Mouse (Mus musculus) left cerebral cortex, postnatal 4 days (tissue): ENCODE measurements around the gene Mta1. TPM values are rescaled to one million over a fixed set of nuclear protein-coding genes. Genes with fewer than 3 reads are reported as not detected.

Experiments
- DNase-seq: peaks from one replicate; pipeline ENCODE4 v3.0.0-alpha.2; 2022
- intact Hi-C: fragments of 180-260 bp; cut with DNase I; formaldehyde crosslinking; loops from one replicate; pipeline ENCODE4 v1.15.1; 2025
- total RNA-seq, 2 experiments: library from RNA; stranded (reverse); gene quantifications; 2 replicates each; pipeline ENCODE4 v1.2.3; 2021

Gene Mta1
- total RNA-seq, result 100 to 1,000 TPM; 103 to 105 TPM

DNA sequence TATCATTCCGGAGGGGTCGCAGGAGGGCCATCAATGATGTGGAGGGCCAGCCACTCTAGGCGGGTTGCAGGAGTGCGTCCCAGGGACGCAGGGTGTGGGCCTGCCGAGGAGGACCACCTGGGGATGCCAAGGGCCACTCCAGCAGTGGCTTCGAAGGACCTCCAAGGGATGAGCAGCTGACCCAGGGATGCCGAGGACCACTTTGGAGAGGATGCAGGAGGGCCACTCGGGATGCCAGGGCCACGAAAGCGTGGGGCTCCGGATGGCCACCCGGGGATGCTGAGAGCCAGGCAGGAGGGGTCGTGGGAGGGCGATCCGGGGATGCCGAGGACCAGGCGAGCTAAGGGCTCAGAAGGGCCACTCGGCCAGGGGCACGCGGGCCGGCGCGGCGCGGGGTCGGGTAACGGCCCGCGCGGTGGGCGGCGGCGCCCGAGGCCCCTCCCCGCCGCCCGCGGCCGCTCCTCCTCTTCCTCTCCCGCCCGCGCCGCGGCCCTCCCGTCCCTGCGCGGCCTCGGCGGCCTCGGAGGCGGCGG is at the start of gene Mta1:
Gene Mta1 (plus strand): TSS at position 530 of the 533 bp plus-strand sequence.
- DNase-seq, result peak; percentile 51
- intact Hi-C loops, result no loop called here

DNA sequence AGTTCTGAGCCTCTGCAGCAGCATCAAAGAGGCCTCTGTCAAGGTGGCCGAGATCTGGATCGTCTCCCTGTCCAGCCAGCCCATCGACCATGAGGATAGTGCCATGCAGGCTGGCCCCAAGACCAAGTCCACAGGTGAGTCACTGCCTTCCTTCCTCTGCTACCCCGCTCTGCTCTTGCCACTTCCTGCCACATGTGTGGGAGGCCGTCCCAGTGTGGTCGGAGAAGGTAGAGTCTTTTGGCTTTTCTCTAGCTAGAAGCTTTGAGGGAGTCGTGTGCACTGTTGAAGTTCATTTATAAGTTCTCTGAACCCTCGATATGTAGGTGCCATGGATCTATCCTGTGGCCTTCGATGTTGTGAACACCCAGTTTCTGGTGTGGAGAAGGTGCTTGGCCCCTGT is 48.2 kb upstream of the Mta1 start:
- intact Hi-C loops, result no loop called here
- DNase-seq, result no peak

- intact Hi-C loops, result no loop called here
Measured at GRCm38 (mm10) chr12:113050671-113051070, 47.4 kb upstream of the Mta1 start.

GRCm38 (mm10) chr12:113051628-113052403 is 46.3 kb upstream of the Mta1 start:
- DNase-seq, result no peak
- intact Hi-C loops, result no loop called here

More at GRCm38 (mm10) chr12:113050671-113051070, 47.4 kb upstream of the Mta1 start:
- DNase-seq, result no peak

DNA sequence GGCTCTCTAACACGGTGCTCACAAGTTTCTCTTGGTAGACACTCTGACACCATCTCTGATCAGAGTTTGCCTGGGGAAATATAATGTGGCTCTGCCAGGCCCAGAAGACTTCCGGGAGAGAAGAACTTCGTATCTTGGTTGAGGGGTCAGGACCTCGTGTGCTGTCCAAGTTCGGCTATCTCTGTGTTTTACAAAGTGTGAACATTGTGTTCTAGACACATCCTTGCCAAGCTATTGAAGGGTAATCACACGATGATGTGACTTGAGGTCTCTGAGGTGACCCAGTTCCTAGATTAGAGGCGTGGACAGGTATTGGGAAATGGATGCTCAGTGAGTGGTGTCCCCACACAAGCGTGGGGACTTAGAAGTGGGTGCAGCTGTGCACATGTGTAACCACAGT is 42.0 kb upstream of the Mta1 start:
- no peak for DNase-seq
- intact Hi-C loops, result no loop called here

DNA sequence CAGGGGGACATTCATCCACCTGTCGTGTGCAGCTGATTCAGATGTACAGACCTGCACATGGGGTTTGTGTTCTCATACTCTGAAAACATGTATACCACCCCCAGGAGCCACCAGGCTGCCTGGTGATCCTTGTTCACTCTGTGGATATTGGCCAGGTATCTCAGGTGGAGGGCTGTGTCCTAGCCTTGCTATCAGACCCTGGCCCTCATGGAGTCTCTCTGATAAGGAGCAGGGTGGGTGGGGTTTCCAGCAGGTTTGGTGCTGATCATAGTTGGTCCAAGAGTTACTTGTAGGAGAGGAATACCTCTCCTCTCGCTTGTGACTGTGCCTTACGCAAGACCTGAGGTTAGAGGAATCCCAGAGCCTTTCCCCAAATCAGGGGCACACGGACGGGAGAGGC is 37.9 kb upstream of the Mta1 start:
- no peak for DNase-seq
- intact Hi-C loops, result no loop called here

- intact Hi-C loops, result no loop called here
- DNase-seq, result no peak
Measured at GRCm38 (mm10) chr12:113061606-113062005, 36.5 kb upstream of the Mta1 start.

DNA sequence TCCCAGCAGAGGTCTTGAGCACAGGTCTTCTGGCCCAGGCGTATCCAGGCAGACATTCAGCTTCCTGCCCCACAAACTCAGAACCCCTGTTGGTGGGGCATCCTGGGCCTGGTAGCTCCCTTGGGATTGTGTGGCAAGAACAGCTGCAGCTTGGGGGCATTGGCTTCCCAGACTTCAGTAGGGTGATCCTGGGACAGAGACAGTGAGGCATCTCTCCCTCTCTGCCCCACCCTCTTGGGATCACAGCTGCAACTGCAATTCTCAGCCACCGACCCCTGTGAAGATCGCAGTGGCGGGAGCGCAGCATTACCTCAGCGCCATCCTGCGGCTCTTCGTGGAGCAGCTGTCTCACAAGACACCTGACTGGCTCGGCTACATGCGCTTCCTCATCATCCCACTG is 35.9 kb upstream of the Mta1 start:
- intact Hi-C loops, result no loop called here
- DNase-seq, result no peak

GRCm38 (mm10) chr12:113063700-113064099 is 34.4 kb upstream of the Mta1 start:
- intact Hi-C loops, result no loop called here
- no peak for DNase-seq

DNA sequence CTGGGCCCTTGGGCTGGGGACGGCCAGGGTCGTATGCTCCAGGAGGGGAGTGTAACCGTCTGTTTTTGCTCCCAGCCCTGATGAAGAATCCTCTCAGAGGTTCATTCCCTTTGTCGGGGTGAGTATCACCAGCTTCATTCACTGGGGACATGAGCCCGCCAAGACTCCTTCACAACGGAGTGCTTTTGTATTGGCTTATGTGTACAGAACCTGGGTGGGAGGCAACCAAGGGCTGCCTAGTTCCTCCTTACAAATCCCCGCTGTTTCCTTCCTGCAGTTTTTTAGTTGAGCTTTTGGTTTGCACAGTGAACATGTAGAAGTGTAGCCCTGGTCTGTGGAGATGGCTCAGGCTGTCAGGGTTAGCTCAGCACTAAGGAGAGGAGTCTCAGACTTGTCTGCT is 30.1 kb upstream of the Mta1 start:
- DNase-seq, result no peak
- intact Hi-C loops, result no loop called here

GRCm38 (mm10) chr12:113069389-113069788 is 28.7 kb upstream of the Mta1 start:
- DNase-seq, result no peak
- intact Hi-C loops, result no loop called here

- peak; percentile 15 for DNase-seq
- intact Hi-C loops, result no loop called here
Measured at GRCm38 (mm10) chr12:113071321-113071720, 26.8 kb upstream of the Mta1 start.

DNA sequence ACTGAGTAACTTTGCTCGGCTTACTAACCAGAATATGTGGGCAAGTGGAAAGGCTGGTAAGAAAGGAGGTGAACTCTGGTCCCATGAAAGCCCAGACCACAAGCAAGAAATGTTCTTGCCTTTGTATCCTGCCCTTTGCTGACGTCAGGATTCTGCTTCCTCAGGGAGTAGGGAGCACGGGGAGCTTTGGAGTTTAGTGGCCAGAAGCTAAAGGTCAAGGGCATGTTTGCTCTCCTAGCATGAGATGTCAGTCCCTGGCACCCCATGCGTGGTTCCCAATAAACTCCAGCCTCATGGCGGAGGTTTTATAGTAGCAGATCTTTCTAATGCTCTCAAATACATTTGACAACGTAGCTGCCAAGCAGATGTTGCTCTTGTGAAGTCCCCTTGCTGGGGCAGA is 26.3 kb upstream of the Mta1 start:
- intact Hi-C loops, result no loop called here
- DNase-seq, result no peak

GRCm38 (mm10) chr12:113073420-113074328 is 24.4 kb upstream of the Mta1 start:
- intact Hi-C loops, result no loop called here
- peak; percentile 65 for DNase-seq

DNA sequence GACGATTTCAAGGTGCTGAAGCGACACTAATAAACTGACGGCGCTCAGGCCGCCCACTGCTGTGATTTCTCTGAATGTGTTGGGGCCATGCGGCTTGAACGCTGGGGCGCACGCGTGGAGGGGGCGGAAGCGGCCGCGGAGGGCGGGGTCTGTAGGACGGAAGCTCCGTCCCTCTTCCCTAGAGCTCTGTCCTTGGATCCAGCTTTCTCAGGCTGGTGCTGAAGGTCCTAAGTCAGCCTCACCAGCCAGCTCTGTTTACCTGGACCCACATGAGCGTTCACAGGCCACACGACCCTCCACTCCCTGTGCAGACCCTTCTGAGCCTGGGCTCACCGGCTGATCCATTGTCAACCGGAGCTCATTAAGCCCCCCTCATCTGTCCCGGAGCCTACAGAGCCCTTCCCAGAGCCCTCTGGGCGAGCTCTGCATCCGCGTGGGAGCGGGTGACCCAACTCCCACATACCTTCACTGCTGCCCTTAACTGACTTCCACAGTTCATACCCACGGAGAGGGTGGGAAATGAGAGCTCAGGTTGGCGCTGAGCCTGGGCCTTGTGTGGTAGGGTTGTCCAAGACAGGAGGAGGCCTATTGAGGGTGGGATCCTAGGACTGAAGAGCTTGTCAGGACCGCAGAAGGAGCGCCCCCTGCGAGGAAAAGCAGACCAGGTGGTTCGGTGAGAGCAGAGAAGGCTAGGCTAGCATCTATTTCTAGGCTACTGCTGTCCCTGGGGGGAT is 23.6 kb upstream of the Mta1 start, which contains the start of gene Tex22:
Gene Tex22 (plus strand): TSS at position 174 of the 734 bp plus-strand sequence.
- DNase-seq, result peak; percentile 91
- intact Hi-C loops, result no loop called here

- DNase-seq, result peak; percentile 96
- intact Hi-C loops, result no loop called here
Measured at GRCm38 (mm10) chr12:113075063-113075454, 23.0 kb upstream of the Mta1 start.

- DNase-seq, result no peak
- intact Hi-C loops, result no loop called here
Measured at GRCm38 (mm10) chr12:113075486-113075885, 22.6 kb upstream of the Mta1 start.

GRCm38 (mm10) chr12:113087276-113087675 is 10.8 kb upstream of the Mta1 start:
- DNase-seq, result no peak
- intact Hi-C loops, result no loop called here

DNA sequence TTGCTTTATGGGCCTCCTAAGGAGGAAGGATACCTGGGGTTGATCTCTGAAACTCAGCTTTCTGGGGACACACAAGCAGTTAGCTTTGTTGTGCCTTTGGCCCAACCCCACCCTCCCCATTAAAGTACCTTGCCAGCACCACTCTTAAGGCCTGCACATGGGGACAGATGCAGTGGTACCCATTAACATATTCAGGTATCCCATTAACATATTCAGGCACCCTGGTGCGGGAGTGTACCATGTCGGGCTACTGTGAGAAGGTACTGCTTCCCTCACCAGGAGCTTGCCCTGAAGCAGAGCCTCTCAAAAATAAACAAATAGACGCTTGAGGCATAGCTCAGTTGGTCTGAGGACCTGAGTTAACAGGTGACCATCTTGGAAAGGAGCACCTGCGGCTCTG is 10.1 kb upstream of the Mta1 start:
- intact Hi-C loops, result no loop called here
- DNase-seq, result no peak

DNA sequence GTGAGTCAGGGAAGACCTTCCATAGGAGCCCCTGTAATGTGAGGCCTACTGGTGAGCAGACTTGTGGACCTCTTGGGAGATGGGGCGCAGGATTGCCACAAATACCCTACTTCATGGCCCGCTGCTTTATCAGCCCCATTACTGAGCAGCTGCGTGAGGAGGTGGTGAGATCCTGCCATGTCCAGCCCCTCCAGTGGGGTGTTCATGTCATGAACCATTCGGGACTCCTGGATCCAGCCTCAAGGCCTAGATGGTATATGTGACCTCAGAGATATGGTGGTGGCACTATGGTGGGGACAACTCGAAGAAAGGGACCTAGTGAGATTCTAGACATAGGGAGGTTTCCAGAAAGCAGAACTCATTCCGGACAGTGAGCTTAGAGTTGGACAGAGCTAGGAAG is 9.0 kb upstream of the Mta1 start:
- no peak for DNase-seq
- intact Hi-C loops, result no loop called here

GRCm38 (mm10) chr12:113090053-113090452 is 8.0 kb upstream of the Mta1 start:
- DNase-seq, result no peak
- intact Hi-C loops, result no loop called here
